Mouse (Mus musculus) fat pad, adult 2 months (tissue): Measurements from ENCODE around the gene Bcor.
A peak's percentile ranks its signal among the peaks of the same experiment; 100 is the strongest.

Source experiments
- DNase-seq: peaks from one replicate; pipeline ENCODE4 v3.0.0-alpha.2; 2011; ENCODE audit warnings: low read depth, low spot score; ENCODE audit errors: extremely low read depth

Bcor gene

DNA sequence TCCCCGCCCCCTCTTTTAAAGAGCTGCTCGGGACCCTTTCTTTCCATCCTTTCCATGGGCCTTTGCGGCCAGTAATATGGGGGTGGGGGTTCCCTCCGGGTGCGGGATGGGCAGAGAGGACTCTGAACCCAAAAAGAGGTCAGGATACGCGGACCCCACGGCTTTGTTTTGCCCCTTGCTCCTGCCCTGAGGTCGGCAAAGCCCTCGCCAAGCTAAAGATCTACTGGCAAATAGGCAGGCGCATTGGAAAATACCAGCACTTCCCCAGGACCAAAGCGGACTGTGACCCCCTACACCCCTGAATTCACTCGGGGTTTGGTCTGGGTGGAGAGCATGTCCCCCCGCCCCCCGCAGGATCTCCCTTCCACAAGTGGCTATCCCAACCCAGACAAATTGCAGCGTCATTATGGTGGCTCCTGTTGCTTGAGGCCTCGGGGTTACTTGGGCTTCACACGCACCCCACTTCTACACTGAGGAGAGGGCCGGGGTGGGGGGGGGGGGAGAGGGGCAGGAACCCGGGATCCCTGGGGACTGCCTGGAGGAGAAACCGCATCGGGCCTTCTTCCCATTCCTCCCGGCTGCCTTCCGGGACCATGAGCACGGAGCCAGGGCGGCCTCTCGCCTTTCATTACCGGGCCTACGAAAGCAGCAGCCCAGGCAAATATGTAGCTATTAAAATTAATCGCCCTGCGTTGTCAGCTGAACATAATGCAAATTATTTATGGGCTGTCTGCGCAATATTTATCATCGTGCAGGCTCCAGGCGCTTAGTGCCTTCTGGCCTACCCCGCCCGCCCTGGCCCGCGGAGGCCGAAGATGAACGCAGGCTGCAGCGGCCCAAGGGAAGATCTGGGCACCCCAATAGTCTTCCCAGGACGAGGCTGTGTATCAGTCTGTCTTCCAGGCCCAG lies 7.9 kb downstream of the Bcor start:
- DNase-seq = no peak

DNA sequence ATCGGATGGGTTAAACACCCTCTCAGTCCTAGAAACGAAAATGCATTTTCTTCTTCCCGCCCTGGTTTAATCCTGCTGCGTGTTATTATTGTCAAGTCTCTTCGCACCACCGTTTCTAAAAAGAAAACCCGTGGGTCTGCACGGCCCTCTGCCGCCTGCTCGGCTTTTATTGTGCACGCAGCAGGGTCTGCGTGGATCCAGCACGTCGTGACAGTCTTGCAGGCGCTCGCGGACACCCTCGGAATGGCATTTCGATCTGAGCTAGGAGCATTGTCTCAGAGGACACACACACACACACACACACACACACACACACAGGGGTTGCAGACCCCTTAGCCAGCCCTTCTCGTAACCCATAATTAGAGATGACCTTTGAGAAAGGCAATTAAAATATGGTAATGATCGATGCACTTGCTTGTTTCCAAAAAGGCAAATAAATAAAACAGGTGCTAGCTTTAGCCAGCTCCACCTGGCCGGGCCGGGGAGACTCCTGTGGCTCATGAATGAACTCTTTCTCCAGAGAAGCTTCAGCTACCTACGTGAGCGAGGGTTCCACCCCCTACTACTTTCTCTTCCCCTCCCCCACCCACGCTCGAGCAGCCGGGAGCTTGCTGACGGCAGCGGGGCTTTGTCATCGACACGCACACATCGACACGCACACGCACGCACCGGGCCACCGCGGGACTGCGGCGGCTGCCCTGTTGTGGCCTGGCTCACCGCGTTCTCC lies 8.7 kb downstream of the Bcor start:
- no peak for DNase-seq

DNA sequence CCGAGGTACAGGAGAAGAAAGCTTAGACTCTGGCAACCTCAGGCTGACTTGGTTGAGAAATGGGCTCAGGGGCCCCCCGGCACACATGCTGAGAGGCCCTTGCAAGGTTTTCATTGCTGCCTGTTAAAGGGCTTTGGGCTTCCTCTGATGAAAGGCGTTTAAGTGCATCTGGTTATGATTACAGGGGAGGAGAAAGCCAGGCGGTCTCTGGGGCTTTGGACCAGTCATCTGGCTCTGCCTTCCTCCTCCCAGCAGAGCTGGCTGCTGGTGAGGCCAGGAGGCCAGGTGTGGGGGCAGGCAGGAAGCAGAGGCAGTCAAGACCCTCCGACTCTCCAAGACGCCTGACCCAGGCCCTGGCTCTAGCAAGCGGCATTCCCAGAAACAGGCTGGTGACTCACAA lies 9.7 kb downstream of the Bcor start:
- no peak for DNase-seq

DNA sequence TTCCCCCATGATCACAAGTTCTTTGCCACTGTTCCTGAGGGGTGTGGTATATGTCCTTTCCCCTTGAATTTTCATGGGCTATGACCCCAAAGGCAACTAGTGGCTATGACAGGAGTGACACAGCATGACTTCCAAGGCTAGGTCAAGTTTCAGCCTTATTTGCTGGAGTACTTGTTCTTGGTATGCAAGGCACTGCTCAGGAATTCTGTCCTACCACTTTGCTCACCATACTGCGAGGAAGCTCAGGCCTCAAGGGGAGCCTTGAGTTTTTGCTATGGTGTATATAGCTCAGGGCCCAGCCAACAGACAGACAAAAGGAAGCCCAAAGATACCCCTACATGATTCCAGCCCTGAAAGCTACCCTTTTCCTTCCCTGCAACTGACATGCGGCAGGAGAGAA lies 13.9 kb downstream of the Bcor start:
- no peak for DNase-seq

DNA sequence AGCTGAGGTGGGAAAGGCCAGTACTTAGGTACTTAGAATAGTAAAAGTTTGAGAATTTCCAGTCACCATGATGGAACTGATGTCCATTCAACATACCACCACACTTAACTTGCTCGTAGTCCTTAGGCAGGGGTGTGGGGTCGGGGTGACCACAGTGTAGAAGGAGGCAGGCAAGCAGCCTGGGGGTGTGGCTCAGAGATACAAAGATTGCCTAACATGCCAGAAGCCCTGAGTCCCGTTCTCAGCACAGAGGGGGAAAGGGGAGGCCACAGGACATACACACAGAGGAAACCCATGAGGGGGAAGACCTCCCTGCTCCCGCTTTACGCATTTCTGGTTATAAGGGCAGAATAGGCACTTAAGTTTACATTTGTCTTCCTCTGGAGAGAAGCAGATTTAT lies 17.3 kb downstream of the Bcor start:
- DNase-seq = no peak

DNA sequence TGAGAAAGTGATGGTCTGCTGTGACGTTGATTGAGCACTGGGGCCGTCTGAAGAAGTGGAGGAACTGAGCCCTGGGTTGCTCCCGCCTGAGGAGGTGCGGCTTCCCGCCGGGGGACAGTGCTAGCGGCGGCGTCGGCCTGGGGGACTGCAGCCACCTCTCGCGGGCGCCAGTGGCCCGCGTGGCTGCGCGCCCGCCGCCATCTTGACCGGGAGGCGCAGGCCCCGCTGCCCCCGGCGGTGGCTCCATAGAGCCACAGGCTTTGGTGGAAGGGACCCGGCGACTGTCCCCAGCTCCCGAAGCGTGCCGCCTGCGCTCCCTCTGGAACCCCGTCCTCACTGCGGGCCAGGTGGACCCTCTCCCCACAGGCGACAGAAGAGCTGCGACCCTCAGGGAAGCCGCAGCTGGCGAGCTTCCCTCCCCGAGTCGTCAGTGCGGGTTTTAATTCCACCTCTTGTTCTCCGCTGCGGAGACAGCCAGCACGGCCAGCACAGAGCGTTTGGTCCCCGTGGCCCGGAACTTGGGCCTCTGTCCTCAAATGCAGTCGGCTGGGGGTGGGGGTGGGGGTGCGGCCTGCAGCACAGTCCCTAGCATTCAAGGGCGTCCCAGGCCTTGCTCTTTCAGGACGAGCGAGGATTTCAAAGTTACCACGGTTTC lies 19.9 kb downstream of the Bcor start:
- no peak for DNase-seq

DNA sequence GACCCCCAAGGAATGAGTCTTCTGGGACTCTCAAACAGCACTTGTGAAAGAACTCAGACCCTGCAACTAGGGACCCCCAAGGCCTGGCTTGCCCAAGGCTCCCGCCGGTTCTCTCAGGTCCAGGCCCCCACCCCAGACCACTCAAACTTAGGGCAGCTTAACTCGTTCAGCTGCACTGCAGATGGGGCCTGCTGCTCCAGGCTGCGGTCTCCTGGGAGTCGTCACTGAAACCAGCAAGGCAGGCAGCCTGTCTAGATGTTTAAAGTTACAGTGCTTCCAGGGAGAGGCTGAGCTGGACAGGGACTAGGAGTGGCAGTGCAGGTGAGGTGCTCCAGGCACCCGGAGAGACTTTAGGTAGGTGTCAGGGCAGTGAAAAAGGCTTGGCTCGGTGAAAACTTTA lies 21.9 kb downstream of the Bcor start:
- no peak for DNase-seq

DNA sequence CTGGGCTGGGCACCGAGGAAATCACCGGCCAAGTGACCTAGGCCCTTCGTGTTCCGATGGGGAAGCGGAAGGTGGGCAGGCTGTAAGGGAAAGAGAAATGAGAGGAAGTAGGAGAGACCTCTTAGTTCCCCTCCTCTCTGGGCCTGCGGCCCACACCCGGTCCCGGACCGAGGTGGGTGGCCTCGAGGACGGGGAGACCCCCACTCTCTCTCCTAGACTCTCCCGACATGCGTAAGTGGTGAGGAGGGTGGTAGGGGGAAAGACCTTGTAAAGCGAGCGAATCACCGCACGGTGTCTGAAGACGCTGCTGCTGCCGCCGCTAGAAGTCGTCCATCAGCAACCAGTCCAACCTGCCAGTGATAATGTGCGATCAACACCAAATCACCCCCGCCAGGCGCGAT lies 23.0 kb downstream of the Bcor start:
- DNase-seq = no peak

DNA sequence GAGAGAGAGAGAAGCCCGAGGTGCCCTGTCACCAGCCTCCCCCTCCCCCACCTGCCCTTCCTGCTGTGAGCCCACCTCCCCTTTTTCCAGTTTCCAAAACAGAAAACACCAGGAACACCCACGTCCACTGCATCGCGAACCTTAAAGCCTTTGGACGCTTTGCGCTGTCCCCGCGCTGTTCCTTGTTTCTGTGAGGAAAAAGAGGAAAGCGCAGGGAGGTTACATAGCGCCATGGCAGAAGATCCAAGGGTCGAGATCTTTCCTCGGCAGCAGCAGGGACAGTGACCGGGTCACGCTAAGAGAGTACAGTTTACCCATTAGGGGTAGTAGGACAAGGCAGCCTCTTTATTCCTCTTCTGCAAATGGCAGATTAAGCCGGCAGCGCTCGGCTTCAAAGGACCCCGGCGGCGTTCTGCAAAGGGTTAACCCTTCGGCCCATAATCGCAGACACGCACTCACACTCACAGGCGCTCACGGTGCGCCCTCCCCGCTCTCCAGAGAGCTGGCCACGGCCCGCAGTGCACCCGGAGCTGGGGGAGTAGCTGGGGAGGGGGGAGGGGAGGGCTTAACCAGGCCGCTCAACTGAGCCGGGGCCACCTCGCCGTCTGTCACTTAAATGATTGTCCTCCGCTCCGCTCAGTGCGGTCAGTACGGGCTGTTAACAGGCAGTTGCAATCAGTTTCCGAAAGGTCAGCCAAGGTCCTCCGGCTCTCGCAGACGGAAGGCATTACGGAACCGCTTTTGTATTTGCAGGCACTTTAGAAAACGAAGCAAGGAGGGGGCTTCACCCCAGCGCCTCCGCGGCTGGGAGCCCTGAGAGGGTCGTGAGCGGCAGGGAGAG lies 23.7 kb downstream of the Bcor start:
- no peak for DNase-seq

DNA sequence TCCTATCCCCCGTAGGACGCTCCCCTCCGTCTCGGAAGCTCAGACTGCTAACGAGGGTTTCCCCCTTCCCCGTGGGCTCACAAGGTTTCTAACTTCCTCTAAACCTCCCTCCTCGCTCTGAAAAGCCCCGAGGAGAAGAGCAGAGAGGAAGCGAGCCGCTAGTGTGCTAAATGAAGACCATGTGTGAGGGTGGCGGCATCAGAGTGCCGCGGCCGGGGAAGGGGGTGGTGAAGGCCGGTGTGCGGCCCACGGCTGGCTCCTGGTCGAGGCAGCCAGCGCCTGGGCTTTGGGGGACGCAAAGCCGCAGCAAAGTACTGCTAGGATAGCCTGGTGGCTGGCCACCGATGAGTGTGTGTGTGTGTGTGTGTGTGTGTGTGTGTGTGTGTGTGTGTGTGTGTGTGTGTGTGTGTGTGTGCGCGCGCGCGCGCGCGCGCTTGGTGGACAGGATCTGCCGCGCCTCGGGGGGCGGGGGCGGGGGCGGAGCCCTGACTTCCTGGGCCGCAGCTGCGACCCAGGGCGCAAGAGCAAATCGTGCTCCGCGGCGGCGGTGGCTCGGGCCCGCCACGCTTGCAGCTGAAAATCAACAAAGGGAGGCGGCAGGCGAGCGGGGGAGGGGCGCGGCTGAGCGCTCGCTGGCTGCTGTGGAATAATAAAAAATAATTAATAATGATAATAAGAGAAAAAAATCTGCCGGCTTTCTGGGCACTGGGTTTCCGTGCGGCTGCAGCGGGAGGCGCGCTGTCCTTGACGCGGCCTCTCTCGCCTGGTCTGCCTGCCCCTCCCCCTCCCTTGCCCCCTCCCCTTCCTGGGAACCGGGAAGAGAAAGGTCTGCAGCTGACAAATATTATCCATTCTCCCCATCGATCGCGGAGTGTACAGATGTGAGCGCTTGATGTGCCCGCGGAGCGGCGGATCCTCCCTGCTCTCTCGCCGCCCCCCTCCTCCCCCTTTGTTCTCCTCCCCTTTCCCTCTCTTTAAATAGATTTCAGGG lies 24.7 kb downstream of the Bcor start:
- DNase-seq = no peak

DNA sequence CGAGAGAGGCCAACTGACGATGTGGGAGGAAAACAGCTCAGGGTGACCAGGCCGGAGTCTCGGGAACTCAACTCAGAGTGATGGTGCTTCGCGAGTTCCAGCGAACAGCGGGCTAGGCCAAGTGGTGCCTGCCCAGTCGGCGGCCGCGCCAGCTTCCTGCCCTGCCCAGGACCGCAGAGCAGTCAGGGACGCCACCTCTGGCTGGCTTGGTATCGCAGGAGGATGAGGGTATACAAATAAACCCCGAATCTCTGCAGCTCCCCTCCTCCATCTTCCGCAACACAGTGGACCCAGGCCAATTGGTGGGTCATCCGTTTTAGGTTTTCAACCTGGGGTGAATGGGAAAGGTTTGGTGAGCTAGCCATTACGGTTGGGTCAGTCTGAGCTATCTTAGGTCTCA lies 25.6 kb downstream of the Bcor start:
- DNase-seq = no peak

DNA sequence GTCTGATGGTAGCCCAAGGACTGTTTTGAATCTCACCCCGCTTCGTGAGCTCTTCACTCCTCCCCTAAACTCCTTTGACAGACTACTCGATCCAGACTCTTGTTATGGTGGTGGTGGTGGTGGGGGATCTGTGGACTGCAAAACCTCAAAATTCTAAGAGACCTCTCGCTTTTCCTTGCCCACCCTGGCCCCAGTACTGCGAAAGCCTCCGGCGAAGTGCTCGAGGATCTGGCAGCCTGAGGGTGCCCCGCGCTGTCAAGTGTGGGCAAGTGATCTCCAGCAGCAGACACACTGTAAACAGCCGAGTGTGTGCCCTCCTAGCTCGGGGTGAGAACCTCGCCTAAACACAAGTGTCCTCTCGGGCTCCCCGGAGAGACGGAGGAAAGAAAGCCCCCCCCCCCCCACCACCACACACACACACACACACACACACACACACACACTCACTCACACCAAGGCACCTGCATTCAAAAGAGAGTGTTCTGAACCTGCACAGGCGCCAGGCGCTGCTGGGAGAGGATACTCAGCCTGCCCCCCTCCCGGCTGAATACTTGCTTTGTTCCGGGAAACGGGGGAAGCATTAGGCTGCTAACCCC lies 26.2 kb downstream of the Bcor start:
- DNase-seq = no peak

DNA sequence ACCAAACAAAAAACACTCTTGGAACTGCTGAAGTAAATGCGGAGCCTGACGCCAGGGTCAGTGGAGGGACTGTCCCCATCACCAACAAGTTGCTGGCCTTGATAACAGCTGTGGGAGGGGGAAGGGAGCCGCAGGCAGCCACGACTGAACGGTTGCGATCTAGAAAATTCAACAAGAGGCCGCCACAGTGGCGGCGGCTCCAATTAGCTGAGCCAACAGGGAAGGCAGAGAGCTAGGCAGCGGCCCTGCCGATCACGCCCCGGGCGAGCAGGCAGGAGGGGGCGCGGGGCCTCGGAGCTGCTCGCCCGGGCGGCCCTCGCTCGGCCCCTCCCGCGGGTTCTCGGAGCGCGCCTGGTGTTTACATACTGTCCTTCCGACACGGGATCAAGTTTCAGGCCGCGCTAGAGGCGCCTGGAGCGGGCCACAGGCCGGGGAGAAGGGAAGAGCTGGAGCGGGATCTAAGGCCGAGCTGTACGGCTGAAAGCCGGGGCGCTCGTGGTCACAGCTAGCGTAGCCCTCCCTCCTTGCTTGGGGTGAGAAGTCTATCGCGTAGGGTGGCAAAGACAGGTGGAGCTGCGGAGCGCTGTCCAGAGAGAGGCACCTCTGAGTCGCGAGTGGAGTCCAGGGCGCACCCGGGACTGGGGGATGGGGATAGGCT lies 26.8 kb downstream of the Bcor start:
- no peak for DNase-seq

DNA sequence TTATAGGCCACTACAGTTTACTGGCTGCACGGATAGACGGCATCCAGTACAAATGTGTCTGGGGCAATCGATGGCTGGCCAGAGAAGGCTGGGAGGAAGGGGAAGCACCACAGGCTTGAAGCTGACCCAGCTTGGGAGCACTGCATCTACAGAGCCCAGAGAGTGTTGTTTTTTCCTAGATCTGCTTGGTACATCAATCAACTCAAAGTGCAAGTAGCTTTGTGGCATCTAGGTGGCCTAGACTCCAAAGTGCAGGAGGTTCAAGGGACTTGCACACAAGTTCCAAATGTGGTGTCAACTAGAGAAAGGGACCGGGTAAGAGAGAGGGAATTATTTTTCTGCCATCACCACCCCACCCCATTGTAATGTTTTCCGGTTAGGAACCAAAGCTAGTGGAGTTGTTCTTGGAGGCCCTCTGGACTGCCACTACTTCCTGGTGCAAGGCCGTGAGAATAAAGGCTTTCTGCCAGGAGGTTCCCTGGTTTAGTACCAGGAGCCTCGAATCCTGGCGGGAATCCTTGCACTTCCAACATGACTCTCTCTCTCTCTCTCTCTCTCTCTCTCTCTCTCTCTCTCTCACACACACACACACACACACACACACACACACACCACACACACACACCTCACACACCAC lies 27.5 kb downstream of the Bcor start:
- DNase-seq = no peak

DNA sequence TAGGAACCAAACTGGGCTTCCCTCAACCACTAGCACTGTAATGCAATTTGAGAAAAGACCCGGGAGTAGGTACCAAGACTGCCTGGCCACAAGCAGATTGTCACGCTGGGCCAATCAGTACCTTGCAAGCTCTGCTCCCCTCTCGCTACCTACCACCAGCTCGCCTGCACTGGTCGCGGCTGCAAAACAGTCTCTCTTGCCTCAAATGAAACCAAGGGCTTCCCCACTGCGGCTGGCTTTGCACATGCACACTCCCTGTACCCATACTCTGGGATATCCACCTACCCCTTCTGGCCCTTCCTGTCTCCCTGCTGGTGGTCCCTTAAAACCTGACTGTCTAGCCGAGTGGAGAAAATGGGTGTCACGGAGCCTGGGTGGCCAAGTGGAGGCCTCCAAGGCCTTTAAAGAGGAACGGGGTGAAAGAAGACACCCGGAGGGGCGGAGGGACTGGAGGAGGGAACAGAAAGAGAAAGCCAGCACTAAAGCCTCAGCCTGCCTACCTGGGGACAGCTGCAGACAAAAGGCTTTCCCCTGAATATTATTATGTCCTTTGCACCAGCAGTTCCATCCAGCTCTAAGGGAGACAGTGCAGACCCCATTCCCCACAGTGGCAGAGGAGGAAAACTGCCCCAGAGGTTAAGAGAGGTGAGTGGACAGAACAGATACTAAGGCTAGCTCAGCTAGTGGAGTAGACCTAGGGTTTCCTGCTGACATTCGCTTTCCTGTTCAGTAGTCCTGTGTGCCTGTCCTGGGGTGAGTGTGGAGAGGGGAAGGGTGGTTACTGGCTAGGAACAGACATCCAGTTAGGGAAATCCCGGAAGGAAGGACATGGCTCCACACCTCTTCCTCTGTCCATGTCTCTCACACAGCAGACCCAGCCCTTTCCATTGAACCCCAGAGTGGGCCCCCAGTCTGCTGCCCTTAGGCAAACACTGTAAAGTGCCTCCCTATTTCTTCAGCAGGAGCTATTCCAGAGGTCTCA lies 30.0 kb downstream of the Bcor start:
- no peak for DNase-seq

DNA sequence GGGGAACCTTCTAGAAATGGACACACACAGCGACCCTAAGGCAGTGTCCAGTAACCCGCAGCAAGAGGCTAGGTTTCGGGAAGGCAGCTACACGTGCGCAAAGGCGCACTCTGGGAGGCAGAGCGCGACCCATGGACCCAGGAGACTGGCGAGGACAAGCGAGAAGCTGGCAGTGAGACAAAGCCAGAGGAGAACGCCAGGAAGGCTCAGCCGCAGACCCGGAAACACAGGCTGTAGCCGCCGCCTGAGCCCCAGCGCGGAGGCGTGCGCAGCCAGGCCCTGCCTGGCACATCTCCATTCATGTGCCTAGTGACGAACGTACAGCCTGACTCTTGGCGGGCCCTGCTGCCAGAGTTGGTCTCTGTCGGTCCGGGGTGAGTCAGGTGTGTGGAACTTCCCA lies 30.9 kb downstream of the Bcor start:
- peak; percentile 42 for DNase-seq
